Mouse (Mus musculus): ENCODE measurements around the gene Anxa11. TPM values are rescaled to one million over a fixed set of nuclear protein-coding genes. Genes with fewer than 3 reads are reported as not detected.

Gene Anxa11
- total and polyA plus RNA-seq, 2 experiments, result 11.7 to 30.5 TPM

DNA sequence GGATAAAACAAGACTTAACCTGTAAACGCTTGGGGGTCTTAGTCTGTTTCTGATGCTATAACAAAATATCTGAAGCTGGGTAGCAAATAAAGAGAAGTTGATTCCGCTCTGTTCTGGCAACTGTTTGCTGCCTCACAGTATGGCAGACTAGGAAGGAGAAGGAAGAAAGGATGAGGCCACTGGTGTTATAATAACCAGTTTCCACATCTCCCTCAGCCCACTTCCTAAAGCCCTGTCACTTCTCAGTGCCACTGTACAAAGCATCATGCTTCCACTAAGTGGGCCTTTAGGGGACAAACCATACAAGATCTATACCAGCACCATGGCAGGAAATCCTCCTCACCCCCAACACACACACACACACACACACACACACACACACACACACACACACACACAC, 8.5 kb downstream of the Anxa11 start:
- Histone ChIP-seq H3K79me2 (ENCODE audit: control insufficient read depth, insufficient read depth, low read length) (peaks cover 30% of the 10 kb centered on the region; the same call in 1 of the 2 replicates), H3K27ac (replicated peaks; ENCODE audit: insufficient read depth, low read depth, low read length) (no peak overlapping the region), H3K9ac (ENCODE audit: low read depth, low read length) (no peak overlapping the region), H3K36me3 (ENCODE audit: control insufficient read depth, insufficient read depth, low read length) (no peaks in the 10 kb centered on the region), H3K27me3 (ENCODE audit: control insufficient read depth, insufficient read depth, low read length) (no peaks in the 10 kb centered on the region), H3K4me1 (ENCODE audit: control insufficient read depth, insufficient read depth, low read length) (peaks cover 7% of the 10 kb centered on the region; the same call in 1 of the 2 replicates), H3K4me3 (ENCODE audit: insufficient read depth, low read depth, low read length) (no peak overlapping the region)
- no peak for DNase-seq (ENCODE audit: extremely low read depth, low read depth, low spot score)
- TF ChIP-seq POLR2A (IDR thresholded peaks at IDR 0.05; ENCODE audit: extremely low read depth, insufficient read depth, low read length) (no peak), CTCF (IDR thresholded peaks at IDR 0.05; ENCODE audit: low read depth, low read length) (no peak)
- 96% methylated on average over 2 of the region's 2 CpGs for WGBS

DNA sequence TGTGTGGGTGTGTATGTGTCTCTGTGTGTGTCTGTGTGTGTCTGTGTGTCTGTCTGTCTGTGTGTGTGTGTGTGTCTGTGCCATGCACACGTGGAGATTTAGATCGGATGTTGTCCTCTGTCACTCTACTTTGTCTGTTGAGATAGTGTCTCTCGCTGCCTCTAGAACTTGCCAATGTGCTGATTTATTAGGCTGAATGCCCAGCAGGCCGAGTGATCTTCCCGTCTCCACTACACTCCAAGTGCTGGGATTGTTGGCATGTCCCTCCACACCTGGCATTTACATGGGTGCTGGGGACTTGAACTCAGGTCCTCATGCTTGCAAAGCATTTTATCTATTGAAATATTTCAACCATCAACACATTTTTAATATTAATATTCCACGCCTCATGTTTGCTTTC, 9.2 kb downstream of the Anxa11 start:
- no peak overlapping the region for H3K9ac ChIP-seq (ENCODE audit: low read depth, low read length)
- no peak overlapping the region for H3K4me3 ChIP-seq (ENCODE audit: insufficient read depth, low read depth, low read length)

DNA sequence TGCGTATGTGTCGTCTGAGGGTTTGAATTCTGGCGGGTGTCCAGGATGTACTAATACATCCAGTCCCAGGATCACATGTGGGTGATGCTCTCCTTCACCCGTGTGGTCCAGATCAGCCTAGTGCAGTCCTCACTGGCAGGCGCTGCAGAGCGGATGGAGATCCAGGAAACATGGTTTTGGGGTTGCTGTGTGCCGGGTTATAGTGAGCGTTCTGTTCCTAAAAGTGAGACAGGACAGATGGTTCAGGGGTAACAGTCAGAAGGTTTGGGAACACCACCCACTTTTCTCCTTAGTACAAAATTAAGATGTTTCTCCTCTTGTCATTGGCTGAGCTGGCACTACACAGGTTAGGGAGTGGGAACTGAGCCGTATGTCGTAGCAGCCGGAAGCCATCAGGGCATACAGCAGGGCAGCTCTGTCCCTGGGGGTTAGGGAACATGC, 10.2 kb downstream of the Anxa11 start:
- Histone ChIP-seq H3K4me3 (ENCODE audit: insufficient read depth, low read depth, low read length) (no peak overlapping the region), H3K27ac (replicated peaks; ENCODE audit: insufficient read depth, low read depth, low read length) (no peak overlapping the region)
- 95% methylated on average over 11 of the region's 11 CpGs for WGBS

More for the DNA sequence above, 9.2 kb downstream of the Anxa11 start:
- Histone ChIP-seq H3K27me3 (ENCODE audit: control insufficient read depth, insufficient read depth, low read length) (no peaks in the 10 kb centered on the region), H3K27ac (replicated peaks; ENCODE audit: insufficient read depth, low read depth, low read length) (no peak overlapping the region), H3K79me2 (ENCODE audit: control insufficient read depth, insufficient read depth, low read length) (peaks cover 32% of the 10 kb centered on the region; the same call in 1 of the 2 replicates), H3K36me3 (ENCODE audit: control insufficient read depth, insufficient read depth, low read length) (no peaks in the 10 kb centered on the region), H3K4me1 (ENCODE audit: control insufficient read depth, insufficient read depth, low read length) (peaks cover 9% of the 10 kb centered on the region)
- 30% methylated on average over 6 of the region's 6 CpGs for WGBS
- no peak for TF ChIP-seq POLR2A (IDR thresholded peaks at IDR 0.05; ENCODE audit: extremely low read depth, insufficient read depth, low read length)
- TF ChIP-seq CTCF (IDR thresholded peaks at IDR 0.05; ENCODE audit: low read depth, low read length), result no peak
- peak; percentile 70 for DNase-seq (ENCODE audit: extremely low read depth, low read depth, low spot score)

DNA sequence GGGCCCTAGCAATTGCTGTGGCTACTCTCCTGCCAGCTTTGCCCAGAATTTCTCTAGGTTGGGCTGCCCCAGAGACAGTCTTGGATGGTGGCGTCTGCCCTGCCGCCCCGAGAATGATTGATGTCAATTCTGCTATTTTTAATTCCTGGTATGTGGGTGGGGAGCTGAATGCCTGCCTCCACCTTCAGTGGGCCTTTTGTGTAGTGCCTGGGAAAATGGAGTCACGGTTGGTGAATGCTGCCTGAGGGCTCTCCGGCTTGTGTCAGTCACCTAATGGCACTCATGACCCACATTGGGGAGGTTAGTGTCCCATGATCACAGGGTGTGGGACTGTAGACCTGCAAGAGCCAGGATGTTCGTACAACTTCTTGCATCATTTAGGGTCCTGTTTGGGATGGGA, 11.3 kb downstream of the Anxa11 start:
- no peak for DNase-seq (ENCODE audit: extremely low read depth, low read depth, low spot score)
- Histone ChIP-seq H3K4me1 (ENCODE audit: control insufficient read depth, insufficient read depth, low read length) (peaks cover 10% of the 10 kb centered on the region), H3K36me3 (ENCODE audit: control insufficient read depth, insufficient read depth, low read length) (no peaks in the 10 kb centered on the region), H3K9ac (ENCODE audit: low read depth, low read length) (no peak overlapping the region), H3K27ac (replicated peaks; ENCODE audit: insufficient read depth, low read depth, low read length) (no peak overlapping the region), H3K4me3 (ENCODE audit: insufficient read depth, low read depth, low read length) (no peak overlapping the region), H3K79me2 (ENCODE audit: control insufficient read depth, insufficient read depth, low read length) (peaks cover 44% of the 10 kb centered on the region; the same call in 1 of the 2 replicates), H3K27me3 (ENCODE audit: control insufficient read depth, insufficient read depth, low read length) (no peaks in the 10 kb centered on the region)
- 94% methylated on average over 6 of the region's 6 CpGs for WGBS
- TF ChIP-seq CTCF (IDR thresholded peaks at IDR 0.05; ENCODE audit: low read depth, low read length) (no peak), POLR2A (IDR thresholded peaks at IDR 0.05; ENCODE audit: extremely low read depth, insufficient read depth, low read length) (no peak)

More for the DNA sequence above, 10.2 kb downstream of the Anxa11 start:
- Histone ChIP-seq H3K27me3 (ENCODE audit: control insufficient read depth, insufficient read depth, low read length) (no peaks in the 10 kb centered on the region), H3K4me1 (ENCODE audit: control insufficient read depth, insufficient read depth, low read length) (peaks cover 10% of the 10 kb centered on the region), H3K9ac (ENCODE audit: low read depth, low read length) (no peak overlapping the region), H3K79me2 (ENCODE audit: control insufficient read depth, insufficient read depth, low read length) (peaks cover 36% of the 10 kb centered on the region; the same call in 1 of the 2 replicates), H3K36me3 (ENCODE audit: control insufficient read depth, insufficient read depth, low read length) (no peaks in the 10 kb centered on the region)
- TF ChIP-seq CTCF (IDR thresholded peaks at IDR 0.05; ENCODE audit: low read depth, low read length) (no peak), POLR2A (IDR thresholded peaks at IDR 0.05; ENCODE audit: extremely low read depth, insufficient read depth, low read length) (no peak)
- no peak for DNase-seq (ENCODE audit: extremely low read depth, low read depth, low spot score)

DNA sequence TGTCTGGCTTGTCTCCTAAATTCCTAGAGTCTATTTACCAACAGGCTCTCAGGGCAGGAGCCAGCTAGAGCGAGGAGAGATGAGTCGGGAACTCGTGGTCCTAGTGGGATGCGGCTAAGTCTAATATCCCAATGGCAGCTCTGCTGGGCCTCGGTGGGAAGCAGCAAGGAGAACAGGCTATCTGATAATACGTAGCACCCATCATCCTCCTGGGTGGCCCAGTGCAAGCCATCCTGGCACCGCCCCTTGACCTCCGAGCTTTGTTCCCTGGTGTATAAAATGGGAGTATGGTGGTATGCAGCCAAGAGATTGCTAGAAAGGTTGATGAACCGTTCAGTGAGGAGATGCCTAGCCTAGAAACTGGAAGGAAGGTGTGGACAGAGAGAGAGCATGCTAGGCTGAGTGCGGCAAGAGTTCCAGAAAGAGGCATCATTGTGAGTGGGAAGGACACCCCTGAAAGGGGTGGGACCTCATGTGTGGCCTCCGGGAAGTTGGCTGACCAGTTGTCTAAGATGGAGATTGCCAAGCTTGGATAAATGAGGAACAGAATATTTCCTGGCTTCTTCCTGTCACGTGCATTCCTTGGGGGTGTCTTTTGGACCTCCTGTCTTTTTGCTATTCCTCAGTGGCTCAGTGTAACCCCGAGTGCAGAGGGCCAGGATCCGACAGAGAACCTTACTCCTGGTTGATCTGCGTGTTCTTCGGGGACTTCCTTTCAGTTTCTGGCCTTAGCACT, 11.9 kb downstream of the Anxa11 start:
- Histone ChIP-seq H3K27me3 (ENCODE audit: control insufficient read depth, insufficient read depth, low read length) (no peaks in the 10 kb centered on the region), H3K4me3 (ENCODE audit: insufficient read depth, low read depth, low read length) (no peak overlapping the region), H3K27ac (replicated peaks; ENCODE audit: insufficient read depth, low read depth, low read length) (no peak overlapping the region), H3K9ac (ENCODE audit: low read depth, low read length) (no peak overlapping the region), H3K79me2 (ENCODE audit: control insufficient read depth, insufficient read depth, low read length) (peaks cover 50% of the 10 kb centered on the region; the same call in 1 of the 2 replicates), H3K36me3 (ENCODE audit: control insufficient read depth, insufficient read depth, low read length) (no peaks in the 10 kb centered on the region), H3K4me1 (ENCODE audit: control insufficient read depth, insufficient read depth, low read length) (peaks cover 10% of the 10 kb centered on the region)
- 82% methylated on average over 16 of the region's 16 CpGs for WGBS
- no peak for TF ChIP-seq CTCF (IDR thresholded peaks at IDR 0.05; ENCODE audit: low read depth, low read length)
- TF ChIP-seq POLR2A (IDR thresholded peaks at IDR 0.05; ENCODE audit: extremely low read depth, insufficient read depth, low read length), result no peak
- no peak for DNase-seq (ENCODE audit: extremely low read depth, low read depth, low spot score)

All from liver, adult 2 months (tissue).